ENCODE assay signal across 26 mouse cellular contexts in the genomic region with DNA sequence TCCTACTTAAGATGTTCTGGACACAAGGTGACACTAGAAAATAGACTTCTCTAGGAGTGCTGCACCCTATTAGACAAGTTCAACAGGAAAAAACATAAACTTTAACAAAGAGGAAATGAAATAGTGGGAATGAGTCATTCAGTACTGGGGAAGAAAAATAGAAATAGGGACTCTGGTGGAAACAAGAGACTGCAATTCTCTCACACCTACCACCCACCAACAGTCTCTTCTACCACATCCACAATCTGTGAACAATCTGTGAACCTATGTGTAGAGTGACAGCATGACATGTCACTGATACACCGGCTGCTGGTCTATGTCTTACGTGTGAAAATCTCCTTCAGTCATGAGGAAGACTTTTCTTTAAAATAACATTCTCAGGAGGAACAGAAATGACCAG. TPM values are rescaled to one million over a fixed set of nuclear protein-coding genes. Genes with fewer than 3 reads are reported as not detected.
DNase-seq lines count a peak whose midpoint lies in the region; ATAC-seq and TF ChIP-seq lines count a peak whose summit lies in the region.
"Had no signal": no experiment of that assay in that cellular context is flagged by ENCODE, and none has a peak within 500 bp of the region (broad histone marks: within the 10 kb centered on the region; RNA-seq: fewer than 3 reads in every experiment).

No protein-coding gene starts in this region.

- 77% methylated on average over 2 of the region's 2 CpGs for WGBS in macrophage (ENCODE audit: missing documents)
- 75% methylated on average over 2 of the region's 2 CpGs for WGBS in stomach, postnatal 0 days
- 90% methylated on average over 2 of the region's 2 CpGs for WGBS in forebrain, embryonic 11.5 days

- H3K27me3 ChIP-seq in stomach, postnatal 0 days (ENCODE audit: control insufficient read depth, insufficient read depth, low read length): no peaks in the 10 kb centered on the region
- H3K27me3 ChIP-seq in forebrain, embryonic 11.5 days (ENCODE audit: control insufficient read depth, insufficient read depth, low read length): no peaks in the 10 kb centered on the region
- H3K27me3 ChIP-seq: embryonic facial prominence, embryonic 13.5 days; forebrain, embryonic 12.5 days; hindbrain, embryonic 12.5 days; limb, embryonic 13.5 days; Patski had no signal

- no peaks in the 10 kb centered on the region for H3K36me3 ChIP-seq in macrophage (ENCODE audit: inconsistent target)
- no peaks in the 10 kb centered on the region for H3K36me3 ChIP-seq in stomach, postnatal 0 days (ENCODE audit: control insufficient read depth, insufficient read depth, low read length)
- H3K36me3 ChIP-seq in forebrain, embryonic 11.5 days (ENCODE audit: control insufficient read depth, insufficient read depth, low read length): no peaks in the 10 kb centered on the region
- H3K36me3 ChIP-seq: embryonic facial prominence, embryonic 13.5 days; forebrain, embryonic 12.5 days; hindbrain, embryonic 12.5 days; limb, embryonic 13.5 days had no signal

- H3K4me2 ChIP-seq in stomach, postnatal 0 days (replicated peaks; ENCODE audit: low read depth): no peak overlapping the region
- H3K4me2 ChIP-seq in forebrain, embryonic 11.5 days (ENCODE audit: low read depth, low read length, severe bottlenecking): no peak overlapping the region
- H3K4me2 ChIP-seq: embryonic facial prominence, embryonic 13.5 days; forebrain, embryonic 12.5 days; heart, embryonic 11.5 days; hindbrain, embryonic 12.5 days; limb, embryonic 13.5 days; liver, embryonic 11.5 days had no signal

- H3K27ac ChIP-seq in bone marrow macrophage, adult 2 months (ENCODE audit: insufficient read depth, low read depth, low read length): peak overlapping the region; percentile 84
- H3K27ac ChIP-seq in macrophage: 0 out of 2 replicates have a peak overlapping the region, but pooled peaks have one; percentile 8
- no peak overlapping the region for H3K27ac ChIP-seq in stomach, postnatal 0 days (replicated peaks)
- no peak overlapping the region for H3K27ac ChIP-seq in forebrain, embryonic 11.5 days (ENCODE audit: low read depth, low read length)
- H3K27ac ChIP-seq: embryonic facial prominence, embryonic 13.5 days; forebrain, embryonic 12.5 days; hindbrain, embryonic 12.5 days; limb, embryonic 13.5 days had no signal

- no peak overlapping the region for H3K9ac ChIP-seq in stomach, postnatal 0 days (ENCODE audit: low read length)
- no peak overlapping the region for H3K9ac ChIP-seq in forebrain, embryonic 11.5 days (ENCODE audit: low read length)
- H3K9ac ChIP-seq: embryonic facial prominence, embryonic 13.5 days; forebrain, embryonic 12.5 days; hindbrain, embryonic 12.5 days; limb, embryonic 13.5 days had no signal

- TF ChIP-seq CTCF in bone marrow macrophage, adult 2 months (IDR thresholded peaks at IDR 0.05; ENCODE audit: low read depth, low read length): no peak
- no peak for TF ChIP-seq CTCF in stomach, postnatal 0 days (IDR thresholded peaks at IDR 0.05; ENCODE audit: low read depth)

- peaks cover 9% of the 10 kb centered on the region for H3K4me1 ChIP-seq in bone marrow macrophage, adult 2 months (ENCODE audit: control insufficient read depth, insufficient read depth, low read length)
- H3K4me1 ChIP-seq in stomach, postnatal 0 days (replicated peaks; ENCODE audit: control insufficient read depth, insufficient read depth): no peaks in the 10 kb centered on the region
- no peaks in the 10 kb centered on the region for H3K4me1 ChIP-seq in forebrain, embryonic 11.5 days (replicated peaks; ENCODE audit: control insufficient read depth, insufficient read depth, low read length)
- H3K4me1 ChIP-seq: embryonic facial prominence, embryonic 13.5 days; forebrain, embryonic 12.5 days; hindbrain, embryonic 12.5 days; limb, embryonic 13.5 days had no signal

- TF ChIP-seq POLR2A in bone marrow macrophage, adult 2 months (IDR thresholded peaks at IDR 0.05; ENCODE audit: borderline replicate concordance, low read depth, low read length): no peak

- peak; percentile 65 for DNase-seq in layer of hippocampus, adult 9-11 months
- no peak for DNase-seq in layer of hippocampus, adult 9-10 months (ENCODE audit: low spot score)
- no peak for DNase-seq in lung, adult 18-20 months
- DNase-seq in stomach, postnatal 0 days (ENCODE audit: low spot score): no peak
- no peak for DNase-seq in forebrain, embryonic 11.5 days (ENCODE audit: low spot score)
- DNase-seq: adrenal gland, postnatal 10 days; cerebellum, adult 18-20 months; cerebellum, postnatal 10 days; gastrocnemius, postnatal 10 days; heart, postnatal 36 days; kidney, adult 9 months; kidney, postnatal 10 days; lung, postnatal 4 days; midbrain, embryonic 14.5 days; thymus, postnatal 14 days had no signal

- no peaks in the 10 kb centered on the region for H3K79me2 ChIP-seq in macrophage (ENCODE audit: inconsistent target)

- ATAC-seq in stomach, postnatal 0 days (ENCODE audit: low FRiP score, low TSS enrichment): no peak
- ATAC-seq in forebrain, embryonic 11.5 days (replicated peaks; ENCODE audit: low FRiP score): no peak
- ATAC-seq: intestine, postnatal 0 days; Patski had no signal

- no peak for TF ChIP-seq EP300 in stomach, postnatal 0 days (optimal IDR thresholded peaks at IDR 0.05)

- no peaks in the 10 kb centered on the region for H3K9me3 ChIP-seq in stomach, postnatal 0 days (ENCODE audit: control insufficient read depth, low read length)
- no peaks in the 10 kb centered on the region for H3K9me3 ChIP-seq in forebrain, embryonic 11.5 days (ENCODE audit: control insufficient read depth, low read length)
- H3K9me3 ChIP-seq: embryonic facial prominence, embryonic 13.5 days; forebrain, embryonic 12.5 days; hindbrain, embryonic 12.5 days; limb, embryonic 13.5 days had no signal

- H3K4me3 ChIP-seq in bone marrow macrophage, adult 2 months (ENCODE audit: insufficient read depth, low read length): no peak overlapping the region
- H3K4me3 ChIP-seq in macrophage (ENCODE audit: inconsistent target): no peak overlapping the region
- no peak overlapping the region for H3K4me3 ChIP-seq in stomach, postnatal 0 days (ENCODE audit: low read depth, low read length)
- H3K4me3 ChIP-seq in forebrain, embryonic 11.5 days (ENCODE audit: low read depth, low read length): no peak overlapping the region
- H3K4me3 ChIP-seq: embryonic facial prominence, embryonic 13.5 days; erythroblast, embryonic 14.5 days; forebrain, embryonic 12.5 days; hindbrain, embryonic 12.5 days; limb, embryonic 13.5 days had no signal

RNA-seq across cellular contexts. Expression of a gene that starts 15.8 kb away (rescaled TPM):
- polyA plus RNA-seq in bone marrow macrophage, adult 2 months (2012; ENCODE audit: insufficient read depth, insufficient read length, missing spikeins): 16.1 and 16.3 TPM in 2 replicates
- 10 to 100 TPM in 21 of 26 experiments, 1 to 10 TPM in 5; 4.5 to 28.8 (median 15.9) TPM for total RNA-seq in macrophage (2018; cell fraction: chromatin; rRNA removed)
- 10 to 100 TPM; 19.3 to 31.4 (median 25.0) TPM for total RNA-seq in macrophage (2018; cell fraction: cytosol; rRNA removed)
- total RNA-seq in macrophage (2018; cell fraction: nucleus; rRNA removed): 10 to 100 TPM in 25 of 26 experiments, 1 to 10 TPM in 1; 8.9 to 38.7 (median 23.2) TPM
- 23.6 to 48.9 TPM (median 37.7 TPM) in 3 replicates for polyA plus RNA-seq in macrophage (2018)
- 20.0 and 20.2 TPM in 2 replicates for polyA plus RNA-seq in stomach, postnatal 0 days (2015; fragmentation: Nextera tagmentation; extraction: Ambion mirVana)
- polyA plus RNA-seq in forebrain, embryonic 11.5 days (2014; fragmentation: Nextera tagmentation; extraction: Ambion mirVana): 21.1 and 22.0 TPM in 2 replicates

Comparison
In these comparisons a context has a peak if more than half of its experiments do, and no peak if none do; other contexts are left out.
1. H3K27ac ChIP-seq: peak in bone marrow macrophage, adult 2 months (single experiment) and macrophage (single experiment); none in stomach, postnatal 0 days (single experiment) and forebrain, embryonic 11.5 days (single experiment).